Mouse (Mus musculus) heart, postnatal 0 days (tissue): ENCODE measurements at regions not wholly inside any gene's neighbourhood (a gene's known extent, or its start where the extent isn't known, plus 50 kb on each side); places are given as distances from the start of the nearest gene placed in this dataset.

Source experiments
- ATAC-seq: fragments of 200-750 bp; cut with Nextera tagmentation; 2 replicates; pipeline ENCODE4 v1.8.0; 2017; ENCODE audit warnings: low read depth, moderate number of reproducible peaks, moderate library complexity; ENCODE audit not compliant: insufficient read depth
- DNase-seq: peaks from one replicate; pipeline ENCODE4 v3.0.0-alpha.2; 2016; ENCODE audit warnings: low spot score
- H3K27ac ChIP-seq: fragments of 300-500 bp; sonication (generic); 2 replicates; pipeline ENCODE4 v1.5.1; 2014; ENCODE audit warnings: low read depth, mild to moderate bottlenecking
- H3K27me3 ChIP-seq: fragments of 300-500 bp; sonication (generic); 2 replicates; pipeline ENCODE4 v1.6.1; 2014; ENCODE audit warnings: low read length, mixed read lengths; ENCODE audit not compliant: control insufficient read depth, insufficient read depth
- H3K36me3 ChIP-seq: fragments of 300-500 bp; sonication (generic); replicated peaks from 2 replicates; pipeline ENCODE4 v1.6.1; 2014; ENCODE audit warnings: low read length, mixed read lengths; ENCODE audit not compliant: control insufficient read depth, insufficient read depth
- H3K4me1 ChIP-seq: fragments of 300-500 bp; sonication (generic); 2 replicates; pipeline ENCODE4 v1.6.1; 2014; ENCODE audit warnings: antibody characterized with exemption; ENCODE audit not compliant: control insufficient read depth, insufficient read depth
- H3K4me2 ChIP-seq: fragments of 300-500 bp; sonication (generic); 2 replicates; pipeline ENCODE4 v1.6.1; 2014; ENCODE audit warnings: low read depth, mild to moderate bottlenecking, low read length, moderate library complexity
- H3K4me3 ChIP-seq: fragments of 300-500 bp; sonication (generic); 2 replicates; pipeline ENCODE4 v1.5.1; 2014; ENCODE audit warnings: low read depth, low read length
- H3K9ac ChIP-seq: fragments of 300-500 bp; sonication (generic); replicated peaks from 2 replicates; pipeline ENCODE4 v1.6.1; 2014; ENCODE audit warnings: low read depth, low read length, mixed read lengths
- H3K9me3 ChIP-seq: fragments of 300-500 bp; sonication (generic); replicated peaks from 2 replicates; pipeline ENCODE4 v1.6.1; 2016; ENCODE audit warnings: low read length; ENCODE audit not compliant: control insufficient read depth
- CTCF ChIP-seq: IDR thresholded peaks from 2 replicates; pipeline ENCODE4 v1.5.1; 2016; ENCODE audit warnings: antibody characterized with exemption, control low read depth, low read depth
- EP300 ChIP-seq: IDR thresholded peaks from 2 replicates; pipeline ENCODE4 v1.6.1; 2016; ENCODE audit warnings: antibody characterized with exemption, low read depth
- WGBS: fragments of 180-500 bp; shearing (Covaris S2); extraction: QIAGEN DNeasy Blood & Tissue Kit; methylation state at CpG from one replicate; pipeline ENCODE4 v1.1.7; 2014; 5-methylcytosine and 5-hydroxymethylcytosine counted together

- no peak for ATAC-seq
- peaks cover 8% of the 10 kb centered on the region for H3K4me1 ChIP-seq
- H3K27me3 ChIP-seq: no peaks in the 10 kb centered on the region
- H3K4me3 ChIP-seq: no peak overlapping the region
- no peak overlapping the region for H3K9ac ChIP-seq
- TF ChIP-seq CTCF (no peak), EP300 (no peak)
- no peak overlapping the region for H3K27ac ChIP-seq
- DNase-seq: no peak
- WGBS: 77% methylated on average over 2 of the region's 2 CpGs
- no peaks in the 10 kb centered on the region for H3K9me3 ChIP-seq
- H3K36me3 ChIP-seq: no peaks in the 10 kb centered on the region
- no peak overlapping the region for H3K4me2 ChIP-seq
Measured at GRCm38 (mm10) chr15:68520759-68521158, 2020.0 kb upstream of the Lrrc6 start.

GRCm38 (mm10) chr15:68512431-68512830 is 2011.7 kb upstream of the Lrrc6 start:
- no peak for TF ChIP-seq EP300
- TF ChIP-seq CTCF: no peak
- no peak overlapping the region for H3K4me2 ChIP-seq
- no peak overlapping the region for H3K4me3 ChIP-seq
- H3K36me3 ChIP-seq: no peaks in the 10 kb centered on the region
- peak overlapping the region; percentile 60; the same call in 1 of the 2 replicates for H3K27ac ChIP-seq
- 27% methylated on average over 2 of the region's 2 CpGs for WGBS
- DNase-seq (peak; percentile 57), ATAC-seq (peak; percentile 85)
- no peaks in the 10 kb centered on the region for H3K4me1 ChIP-seq
- H3K27me3 ChIP-seq: no peaks in the 10 kb centered on the region
- no peak overlapping the region for H3K9ac ChIP-seq
- H3K9me3 ChIP-seq: no peaks in the 10 kb centered on the region

GRCm38 (mm10) chr15:68508190-68508589 is 2007.5 kb upstream of the Lrrc6 start:
- no peaks in the 10 kb centered on the region for H3K36me3 ChIP-seq
- ATAC-seq (no peak), DNase-seq (no peak)
- no peak overlapping the region for H3K4me3 ChIP-seq
- no peak for TF ChIP-seq EP300
- H3K9ac ChIP-seq: no peak overlapping the region
- H3K4me2 ChIP-seq: no peak overlapping the region
- no peaks in the 10 kb centered on the region for H3K4me1 ChIP-seq
- no peaks in the 10 kb centered on the region for H3K9me3 ChIP-seq
- H3K27ac ChIP-seq: no peak overlapping the region
- WGBS: 87% methylated on average over 5 of the region's 5 CpGs
- H3K27me3 ChIP-seq: no peaks in the 10 kb centered on the region

GRCm38 (mm10) chr15:68506093-68506492 is 2005.4 kb upstream of the Lrrc6 start:
- Histone ChIP-seq H3K27me3 (no peaks in the 10 kb centered on the region), H3K9me3 (no peaks in the 10 kb centered on the region), H3K4me2 (no peak overlapping the region), H3K36me3 (no peaks in the 10 kb centered on the region), H3K4me3 (no peak overlapping the region), H3K27ac (no peak overlapping the region), H3K9ac (no peak overlapping the region), H3K4me1 (no peaks in the 10 kb centered on the region)
- DNase-seq (no peak), ATAC-seq (no peak)
- no peak for TF ChIP-seq EP300
- TF ChIP-seq CTCF: no peak
- WGBS: 54% methylated on average over 2 of the region's 2 CpGs

GRCm38 (mm10) chr15:68496438-68496837 is 1995.7 kb upstream of the Lrrc6 start:
- no peaks in the 10 kb centered on the region for H3K9me3 ChIP-seq
- H3K36me3 ChIP-seq: no peaks in the 10 kb centered on the region
- no peak overlapping the region for H3K4me2 ChIP-seq
- H3K27ac ChIP-seq: no peak overlapping the region
- no peak for ATAC-seq
- no peak overlapping the region for H3K4me3 ChIP-seq
- no peak overlapping the region for H3K9ac ChIP-seq
- no peak for DNase-seq
- WGBS: 68% methylated on average over 2 of the region's 2 CpGs
- no peak for TF ChIP-seq EP300
- TF ChIP-seq CTCF: no peak
- no peaks in the 10 kb centered on the region for H3K4me1 ChIP-seq
- no peaks in the 10 kb centered on the region for H3K27me3 ChIP-seq

GRCm38 (mm10) chr15:68484789-68485188 is 1984.1 kb upstream of the Lrrc6 start:
- ATAC-seq (no peak), DNase-seq (no peak)
- Histone ChIP-seq H3K9ac (no peak overlapping the region), H3K36me3 (no peaks in the 10 kb centered on the region), H3K4me2 (no peak overlapping the region), H3K27me3 (no peaks in the 10 kb centered on the region), H3K27ac (no peak overlapping the region), H3K9me3 (no peaks in the 10 kb centered on the region), H3K4me1 (no peaks in the 10 kb centered on the region), H3K4me3 (no peak overlapping the region)
- TF ChIP-seq EP300: no peak
- TF ChIP-seq CTCF: no peak
- WGBS: 85% methylated on average over 1 of the region's 1 CpGs
